Mouse (Mus musculus) kidney, adult 2 months (tissue): ENCODE results near the gene Arhgap44. TPM values are rescaled to one million over a fixed set of nuclear protein-coding genes. Genes with fewer than 3 reads are reported as not detected.

Source experiments
- DNase-seq: peaks from one replicate; pipeline ENCODE4 v3.0.0; 2021
- H3K27ac ChIP-seq: fragments of 200-500 bp; 2 replicates; pipeline ENCODE4 v1.5.1; 2012; ENCODE audit warnings: low read depth, low read length, control low read depth, inconsistent platforms; ENCODE audit not compliant: insufficient read depth
- H3K27me3 ChIP-seq: fragments of 200-500 bp; replicated peaks from 2 replicates; pipeline ENCODE4 v1.6.1; 2012; ENCODE audit warnings: mild to moderate bottlenecking, moderate library complexity, low read length, inconsistent platforms; ENCODE audit not compliant: control insufficient read depth, insufficient read depth
- H3K36me3 ChIP-seq: fragments of 200-500 bp; 2 replicates; pipeline ENCODE4 v1.6.1; 2012; ENCODE audit warnings: mild to moderate bottlenecking, moderate library complexity, low read length, inconsistent platforms; ENCODE audit not compliant: control insufficient read depth, insufficient read depth
- H3K4me1 ChIP-seq: fragments of 200-500 bp; 2 replicates; pipeline ENCODE4 v1.6.1; 2011; ENCODE audit warnings: low read length; ENCODE audit not compliant: control insufficient read depth, insufficient read depth
- H3K4me3 ChIP-seq: fragments of 200-500 bp; 2 replicates; pipeline ENCODE4 v1.5.1; 2011; ENCODE audit warnings: mild to moderate bottlenecking, low read depth, low read length, control low read depth; ENCODE audit not compliant: insufficient read depth
- CTCF ChIP-seq: fragments of 200-500 bp; conservative IDR thresholded peaks from 2 replicates; pipeline ENCODE4 v1.5.1; 2011; ENCODE audit warnings: low read depth, mild to moderate bottlenecking, control low read depth, low read length, moderate library complexity, mixed read lengths; ENCODE audit not compliant: insufficient read depth, insufficient read length
- POLR2A ChIP-seq: fragments of 200-500 bp; IDR thresholded peaks from one replicate; pipeline ENCODE4 v1.6.1; 2011; ENCODE audit warnings: low read depth, low read length, control low read depth
- WGBS: fragments of 180-500 bp; shearing (Covaris S2); methylation state at CpG from one replicate; pipeline ENCODE4 v1.1.7; 2018; 5-methylcytosine and 5-hydroxymethylcytosine counted together
- polyA plus RNA-seq: library from polyadenylated mRNA; depleted of rRNA; stranded (reverse); fragments of >200 nt; gene quantifications from 2 replicates; pipeline ENCODE4 v1.2.3, GENCODE M21; 2012

Arhgap44 gene
- polyA plus RNA-seq, 1 experiment = 6.7 TPM

DNA sequence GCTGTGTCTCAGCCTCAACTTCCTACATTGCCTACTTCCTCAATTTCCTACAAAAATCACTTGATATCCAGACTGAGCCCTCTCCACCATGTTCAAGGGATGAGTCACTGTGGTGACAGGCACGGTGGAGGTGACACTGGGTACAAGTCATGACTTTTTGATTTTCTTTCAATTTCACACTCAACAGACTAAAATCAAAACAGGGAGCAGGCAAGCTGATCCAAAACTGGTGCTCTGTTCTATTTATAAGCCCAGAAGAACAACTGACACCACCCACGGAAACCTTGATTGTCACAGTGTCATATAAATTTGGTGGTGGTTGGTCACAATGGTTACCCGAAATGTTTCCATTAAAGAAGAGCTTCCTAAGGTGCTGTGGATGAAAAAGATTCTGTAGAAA lies 72.8 kb downstream of the Arhgap44 start:
- no peak overlapping the region for H3K4me3 ChIP-seq
- WGBS = 81% methylated on average over 3 of the region's 3 CpGs
- H3K27ac ChIP-seq = no peak overlapping the region
- no peaks in the 10 kb centered on the region for H3K27me3 ChIP-seq
- no peaks in the 10 kb centered on the region; the same call in 1 of the 2 replicates for H3K4me1 ChIP-seq
- DNase-seq = no peak
- TF ChIP-seq CTCF (no peak), POLR2A (no peak)
- no peaks in the 10 kb centered on the region for H3K36me3 ChIP-seq

DNA sequence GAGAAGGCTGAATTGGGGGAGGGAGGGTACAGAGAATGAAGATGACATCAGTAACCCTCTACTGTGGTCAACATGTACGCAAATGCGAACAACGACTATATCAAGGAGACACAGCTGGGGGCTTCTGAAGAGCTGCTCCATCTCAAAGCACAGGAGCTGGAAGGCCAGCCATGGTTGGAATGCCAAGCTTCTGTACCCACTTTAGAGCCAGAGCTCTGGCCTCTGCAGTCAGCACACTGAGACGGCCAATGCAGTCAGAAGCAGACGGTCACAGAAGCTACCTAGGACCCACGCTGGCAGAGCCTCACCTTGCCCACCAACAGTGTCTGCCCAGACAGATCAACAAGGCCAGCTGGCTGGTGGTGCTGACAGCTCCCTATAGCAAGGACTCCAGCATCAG lies 73.5 kb downstream of the Arhgap44 start:
- Histone ChIP-seq H3K4me1 (no peaks in the 10 kb centered on the region; the same call in 1 of the 2 replicates), H3K36me3 (no peaks in the 10 kb centered on the region), H3K4me3 (no peak overlapping the region), H3K27me3 (no peaks in the 10 kb centered on the region), H3K27ac (no peak overlapping the region)
- DNase-seq = no peak
- no peak for TF ChIP-seq POLR2A
- no peak for TF ChIP-seq CTCF
- WGBS = 92% methylated on average over 6 of the region's 6 CpGs

DNA sequence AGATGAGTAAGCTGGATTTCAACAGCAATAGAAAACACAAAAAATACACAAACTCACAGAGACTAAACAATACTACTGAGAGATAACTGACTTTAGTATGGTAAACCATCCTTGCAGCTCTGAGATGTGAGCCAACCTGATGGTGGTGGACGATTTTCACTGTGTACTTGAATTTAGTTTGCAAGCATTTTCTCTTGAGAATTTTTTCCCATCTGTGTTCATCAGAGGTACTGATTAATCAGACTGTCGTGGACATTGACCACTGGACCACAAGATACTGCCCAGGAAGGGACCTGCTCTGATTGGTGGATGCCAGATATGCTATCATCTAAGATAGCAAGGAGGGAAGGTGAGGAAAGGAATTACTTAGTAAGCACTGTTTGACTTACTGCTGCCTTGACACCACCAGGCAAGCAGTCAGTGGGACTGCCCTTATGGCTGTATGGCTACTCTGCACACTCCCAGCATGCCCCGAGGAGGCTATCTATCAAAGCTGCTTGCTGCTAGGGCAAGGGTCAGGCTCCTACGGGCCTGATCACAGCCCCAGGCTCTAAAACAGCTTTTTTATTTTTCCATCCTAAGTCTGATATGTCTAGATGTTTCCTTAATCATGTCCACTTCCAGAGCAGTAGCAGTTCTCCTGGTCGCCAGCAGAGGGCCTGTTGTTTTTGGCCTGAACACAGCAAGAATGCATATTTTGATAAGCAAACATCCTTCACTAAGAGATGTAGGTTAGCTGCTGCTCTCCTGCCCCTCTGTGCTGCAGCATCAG lies 74.1 kb downstream of the Arhgap44 start:
- Histone ChIP-seq H3K4me3 (no peak overlapping the region), H3K4me1 (no peaks in the 10 kb centered on the region; the same call in 1 of the 2 replicates), H3K27ac (no peak overlapping the region), H3K36me3 (no peaks in the 10 kb centered on the region), H3K27me3 (no peaks in the 10 kb centered on the region)
- TF ChIP-seq CTCF (peak; percentile 75), POLR2A (no peak)
- DNase-seq = peak; percentile 81
- WGBS = 22% methylated on average over 5 of the region's 5 CpGs

DNA sequence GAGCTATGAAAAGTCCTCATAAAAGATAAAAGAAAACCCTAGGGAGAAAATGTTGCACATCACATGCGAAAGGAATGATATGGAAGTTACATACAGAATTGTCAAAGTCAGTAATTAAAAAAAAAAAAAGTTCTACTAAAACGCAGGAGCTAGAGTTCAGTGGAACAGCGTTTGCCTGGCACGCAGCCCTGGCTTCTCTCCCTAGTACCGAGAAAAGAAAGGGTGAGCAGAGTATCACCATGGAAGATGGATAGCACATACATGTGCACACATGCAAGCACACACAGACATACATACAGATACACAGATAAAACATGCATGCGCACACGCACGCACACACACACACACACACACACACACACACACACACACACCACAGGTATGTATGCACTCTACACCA lies 82.0 kb downstream of the Arhgap44 start:
- H3K27me3 ChIP-seq = no peaks in the 10 kb centered on the region
- no peak for TF ChIP-seq CTCF
- no peak for TF ChIP-seq POLR2A
- DNase-seq = no peak
- no peak overlapping the region for H3K27ac ChIP-seq
- no peak overlapping the region for H3K4me3 ChIP-seq
- WGBS = 70% methylated on average over 8 of the region's 8 CpGs
- H3K4me1 ChIP-seq = no peaks in the 10 kb centered on the region
- H3K36me3 ChIP-seq = no peaks in the 10 kb centered on the region

DNA sequence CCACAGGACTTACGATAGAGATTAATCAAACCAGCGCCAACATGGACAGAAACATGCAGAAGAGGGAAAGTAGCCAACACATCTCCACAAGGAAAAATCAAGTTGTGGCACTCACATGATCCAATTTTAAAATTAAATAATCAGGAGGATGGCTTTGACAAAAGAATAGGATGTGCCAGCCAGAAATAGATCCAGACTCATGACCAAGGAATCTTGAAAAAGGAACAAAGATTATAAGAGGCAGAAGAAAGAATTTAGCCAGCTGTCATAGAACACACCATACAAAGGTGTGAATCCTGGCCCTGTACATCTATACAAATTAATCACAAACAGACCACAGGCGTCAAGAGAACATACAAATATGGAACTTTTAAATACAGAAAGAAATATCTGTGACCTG lies 82.5 kb downstream of the Arhgap44 start:
- TF ChIP-seq CTCF = no peak
- no peak for TF ChIP-seq POLR2A
- no peaks in the 10 kb centered on the region for H3K4me1 ChIP-seq
- H3K27ac ChIP-seq = no peak overlapping the region
- 94% methylated on average over 3 of the region's 3 CpGs for WGBS
- no peaks in the 10 kb centered on the region for H3K36me3 ChIP-seq
- no peak for DNase-seq
- no peak overlapping the region for H3K4me3 ChIP-seq
- no peaks in the 10 kb centered on the region for H3K27me3 ChIP-seq

DNA sequence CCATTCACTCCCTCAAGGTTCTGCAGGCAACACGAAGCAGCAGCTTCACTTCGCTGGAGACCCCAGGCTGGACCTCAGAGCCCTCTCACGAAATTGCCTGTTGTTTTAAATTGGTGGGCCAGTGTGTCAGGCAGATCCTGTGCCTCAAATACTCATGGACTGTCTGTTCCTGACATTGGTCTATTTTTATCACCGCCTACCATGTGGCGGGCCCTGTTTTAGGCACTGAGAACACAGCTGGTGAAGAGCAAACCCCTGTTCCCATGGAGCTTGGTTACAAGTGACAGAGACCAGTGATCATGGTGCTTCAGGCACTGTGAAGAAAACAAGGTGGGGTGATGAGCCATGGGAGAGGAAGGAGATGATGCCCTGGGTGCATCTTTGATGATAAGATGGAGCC lies 93.2 kb downstream of the Arhgap44 start:
- no peak for DNase-seq
- Histone ChIP-seq H3K4me1 (no peaks in the 10 kb centered on the region), H3K36me3 (no peaks in the 10 kb centered on the region), H3K4me3 (no peak overlapping the region), H3K27me3 (no peaks in the 10 kb centered on the region), H3K27ac (no peak overlapping the region)
- WGBS = 91% methylated on average over 5 of the region's 5 CpGs
- TF ChIP-seq CTCF (no peak), POLR2A (no peak)

DNA sequence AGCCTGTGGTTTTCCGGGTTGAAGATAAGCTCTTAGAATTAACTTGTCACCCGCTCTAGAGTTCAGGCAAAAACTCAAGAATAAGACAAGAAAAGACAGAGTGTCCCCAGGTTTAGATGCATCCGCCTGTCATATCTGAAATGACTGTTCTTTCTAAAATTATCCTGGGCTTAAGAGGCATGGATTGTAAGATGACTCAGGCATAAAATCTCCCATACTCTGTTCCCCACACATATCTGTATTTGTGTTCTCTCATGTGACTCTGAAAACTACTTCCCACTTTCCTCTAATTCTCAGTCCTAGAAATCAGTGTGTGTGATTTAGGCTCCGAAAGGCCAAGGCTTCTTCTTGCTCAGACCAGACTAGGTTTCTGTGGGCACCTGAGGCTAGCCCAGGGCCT lies 93.7 kb downstream of the Arhgap44 start:
- H3K4me3 ChIP-seq = no peak overlapping the region
- TF ChIP-seq CTCF (no peak), POLR2A (no peak)
- no peaks in the 10 kb centered on the region for H3K27me3 ChIP-seq
- 95% methylated on average over 4 of the region's 4 CpGs for WGBS
- no peaks in the 10 kb centered on the region for H3K36me3 ChIP-seq
- H3K4me1 ChIP-seq = no peaks in the 10 kb centered on the region
- no peak overlapping the region for H3K27ac ChIP-seq
- no peak for DNase-seq
